In the genomic region with DNA sequence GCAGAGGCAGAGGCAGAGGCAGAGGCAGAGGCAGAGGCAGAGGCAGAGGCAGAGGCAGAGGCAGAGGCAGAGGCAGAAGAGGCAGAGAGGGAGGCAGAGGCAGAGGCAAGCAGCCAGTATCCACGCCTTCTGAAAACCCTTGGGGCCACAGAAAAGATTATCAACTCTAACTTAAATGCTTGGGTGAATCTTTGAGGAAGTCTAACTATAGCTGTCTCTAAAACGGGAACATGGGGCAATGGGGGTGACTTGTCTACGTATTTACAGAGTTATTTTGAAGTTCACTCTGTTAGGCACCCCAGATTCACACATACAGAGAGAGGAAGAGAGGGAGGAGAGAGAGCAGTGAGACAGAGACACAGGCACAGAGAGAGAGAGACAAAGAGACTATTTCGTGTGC, we compare ENCODE assay signal across 23 mouse cellular contexts.
A peak's percentile ranks its signal among the peaks of the same experiment; 100 is the strongest.
DNase-seq lines count a peak whose midpoint lies in the region; ATAC-seq and TF ChIP-seq lines count a peak whose summit lies in the region.
"Had no signal": no experiment of that assay in that cellular context is flagged by ENCODE, and none has a peak within 500 bp of the region (broad histone marks: within the 10 kb centered on the region; RNA-seq: fewer than 3 reads in every experiment).

No protein-coding gene starts in this region.

- TF ChIP-seq CTCF in lung, adult 2 months (IDR thresholded peaks at IDR 0.05; ENCODE audit: insufficient read depth, low read length): no peak
- TF ChIP-seq CTCF in bone marrow, adult 2 months (IDR thresholded peaks at IDR 0.05; ENCODE audit: control insufficient read depth, insufficient read depth, low read length): no peak

- no peak for ATAC-seq in neural tube, embryonic 15.5 days (ENCODE audit: low FRiP score)
- ATAC-seq: forebrain, postnatal 0 days; intestine, postnatal 0 days; midbrain, embryonic 16.5 days had no signal

- DNase-seq in lung, postnatal 36 days: peak; percentile 50
- no peak for DNase-seq in lung, adult 2 months
- peak; percentile 88 for DNase-seq in splenic B cell, adult 2 months (ENCODE audit: low read depth, low spot score)
- no peak for DNase-seq in right cerebral cortex, postnatal 36 days (ENCODE audit: low spot score in 2 of 2)
- DNase-seq: adrenal gland, adult 8-10 months; cerebellum, adult 8-10 months; forebrain, postnatal 0 days; gastrocnemius, postnatal 14 days; heart, postnatal 10 days; right cerebral cortex, postnatal 4 days had no signal

- no peak overlapping the region for H3K4me3 ChIP-seq in lung, adult 2 months (replicated peaks; ENCODE audit: extremely low read depth, low read depth, low read length)
- no peak overlapping the region for H3K4me3 ChIP-seq in bone marrow, adult 2 months (replicated peaks; ENCODE audit: control insufficient read depth, low read depth, low read length)
- H3K4me3 ChIP-seq in macrophage (ENCODE audit: inconsistent target): no peak overlapping the region
- H3K4me3 ChIP-seq in neural tube, embryonic 15.5 days (replicated peaks): no peak overlapping the region
- H3K4me3 ChIP-seq: embryonic facial prominence, embryonic 13.5 days; heart, embryonic 10.5 days; hindbrain, embryonic 13.5 days; layer of hippocampus, adult 2 months; limb, embryonic 10.5 days; liver, embryonic 15.5 days; neural tube, embryonic 12.5 days had no signal

- peaks cover 12% of the 10 kb centered on the region for H3K4me1 ChIP-seq in lung, adult 2 months (ENCODE audit: control insufficient read depth, insufficient read depth, low read length)
- peaks cover 12% of the 10 kb centered on the region for H3K4me1 ChIP-seq in bone marrow, adult 2 months (ENCODE audit: control insufficient read depth, insufficient read depth, low read length)
- peaks cover 4% of the 10 kb centered on the region for H3K4me1 ChIP-seq in neural tube, embryonic 15.5 days

- WGBS in lung, adult 2 months: 73% methylated on average over 4 of the region's 4 CpGs
- 13% methylated on average over 4 of the region's 4 CpGs for WGBS in bone marrow, adult 2 months
- WGBS in macrophage (ENCODE audit: missing documents): 11% methylated on average over 4 of the region's 4 CpGs
- 91% methylated on average over 4 of the region's 4 CpGs for WGBS in neural tube, embryonic 15.5 days

- no peaks in the 10 kb centered on the region for H3K9me3 ChIP-seq in neural tube, embryonic 15.5 days (replicated peaks)
- H3K9me3 ChIP-seq: embryonic facial prominence, embryonic 13.5 days; G1E; heart, embryonic 10.5 days; hindbrain, embryonic 13.5 days; limb, embryonic 10.5 days; liver, embryonic 15.5 days; neural tube, embryonic 12.5 days had no signal

- H3K27ac ChIP-seq in bone marrow, adult 2 months (ENCODE audit: control insufficient read depth, insufficient read depth, low read depth, low read length, poor library complexity): peak overlapping the region; percentile 92
- peak overlapping the region; percentile 77 for H3K27ac ChIP-seq in macrophage
- no peak overlapping the region for H3K27ac ChIP-seq in neural tube, embryonic 15.5 days (replicated peaks)
- H3K27ac ChIP-seq: embryonic facial prominence, embryonic 13.5 days; heart, embryonic 10.5 days; hindbrain, embryonic 13.5 days; layer of hippocampus, adult 2 months; limb, embryonic 10.5 days; neural tube, embryonic 12.5 days had no signal

- H3K36me3 ChIP-seq in macrophage (ENCODE audit: inconsistent target): peaks cover 21% of the 10 kb centered on the region
- no peaks in the 10 kb centered on the region; the same call in 1 of the 2 replicates for H3K36me3 ChIP-seq in splenic B cell, adult 2 months (ENCODE audit: control insufficient read depth, insufficient read depth, low read length, poor library complexity, severe bottlenecking)
- H3K36me3 ChIP-seq in neural tube, embryonic 15.5 days: no peaks in the 10 kb centered on the region
- H3K36me3 ChIP-seq: embryonic facial prominence, embryonic 13.5 days; G1E; heart, embryonic 10.5 days; hindbrain, embryonic 13.5 days; limb, embryonic 10.5 days; liver, embryonic 15.5 days; neural tube, embryonic 12.5 days had no signal

- no peaks in the 10 kb centered on the region for H3K27me3 ChIP-seq in splenic B cell, adult 2 months (ENCODE audit: control insufficient read depth, insufficient read depth, low read length, poor library complexity, severe bottlenecking)
- H3K27me3 ChIP-seq in neural tube, embryonic 15.5 days (replicated peaks): no peaks in the 10 kb centered on the region
- H3K27me3 ChIP-seq: embryonic facial prominence, embryonic 13.5 days; hindbrain, embryonic 13.5 days; liver, embryonic 15.5 days; neural tube, embryonic 12.5 days had no signal

- no peak for TF ChIP-seq POLR2A in lung, adult 2 months (IDR thresholded peaks at IDR 0.05; ENCODE audit: borderline replicate concordance, extremely low read depth, low read depth, low read length)
- TF ChIP-seq POLR2A in bone marrow, adult 2 months (IDR thresholded peaks at IDR 0.05; ENCODE audit: borderline replicate concordance, control insufficient read depth, low read depth, low read length): no peak

- H3K9ac ChIP-seq in neural tube, embryonic 15.5 days (replicated peaks): no peak overlapping the region
- H3K9ac ChIP-seq: embryonic facial prominence, embryonic 13.5 days; forebrain, postnatal 0 days; hindbrain, embryonic 13.5 days; liver, embryonic 15.5 days; neural tube, embryonic 12.5 days had no signal

- peaks cover 98% of the 10 kb centered on the region for H3K79me2 ChIP-seq in macrophage (ENCODE audit: inconsistent target)

- H3K4me2 ChIP-seq in neural tube, embryonic 15.5 days: no peak overlapping the region
- H3K4me2 ChIP-seq: embryonic facial prominence, embryonic 13.5 days; hindbrain, embryonic 13.5 days; liver, embryonic 15.5 days; neural tube, embryonic 12.5 days had no signal

Comparison
In these comparisons a context has a peak if more than half of its experiments do, and no peak if none do; other contexts are left out.
1. DNase-seq: peak in lung, postnatal 36 days (single experiment) and splenic B cell, adult 2 months (single experiment); none in lung, adult 2 months (single experiment) and right cerebral cortex, postnatal 36 days (0 of 2).